Mouse (Mus musculus) liver, embryonic 16.5 days (tissue): ENCODE data around the gene Hpca. TPM values are rescaled to one million over a fixed set of nuclear protein-coding genes. Genes with fewer than 3 reads are reported as not detected.

ENCODE experiments used
- ATAC-seq: fragments of 200-750 bp; cut with Nextera tagmentation; 2 replicates; pipeline ENCODE4 v1.8.0; 2017; ENCODE audit warnings: low read depth, mild to moderate bottlenecking, moderate number of reproducible peaks, moderate library complexity
- H3K27ac ChIP-seq: fragments of 300-500 bp; sonication (generic); 2 replicates; pipeline ENCODE4 v1.5.1; 2014; ENCODE audit warnings: mild to moderate bottlenecking, low read length
- H3K27me3 ChIP-seq: fragments of 300-500 bp; sonication (generic); 2 replicates; pipeline ENCODE4 v1.6.1; 2014; ENCODE audit warnings: low read depth, low read length, mixed read lengths; ENCODE audit not compliant: control insufficient read depth, insufficient read depth
- H3K36me3 ChIP-seq: fragments of 300-500 bp; sonication (generic); 2 replicates; pipeline ENCODE4 v1.6.1; 2014; ENCODE audit warnings: mild to moderate bottlenecking; ENCODE audit not compliant: control insufficient read depth, insufficient read depth
- H3K4me1 ChIP-seq: fragments of 300-500 bp; sonication (generic); 2 replicates; pipeline ENCODE4 v1.6.1; 2014; ENCODE audit warnings: low read depth, low read length, mixed read lengths; ENCODE audit not compliant: control insufficient read depth
- H3K4me2 ChIP-seq: fragments of 300-500 bp; sonication (generic); 2 replicates; pipeline ENCODE4 v1.6.1; 2014; ENCODE audit warnings: low read depth, low read length, mixed read lengths
- H3K4me3 ChIP-seq: fragments of 300-500 bp; sonication (generic); 2 replicates; pipeline ENCODE4 v1.5.1; 2014; ENCODE audit warnings: low read depth, mild to moderate bottlenecking, low read length
- H3K9ac ChIP-seq: fragments of 300-500 bp; sonication (generic); 2 replicates; pipeline ENCODE4 v1.6.1; 2014; ENCODE audit warnings: low read depth, low read length
- H3K9me3 ChIP-seq: fragments of 300-500 bp; sonication (generic); replicated peaks from 2 replicates; pipeline ENCODE4 v1.6.1; 2016; ENCODE audit warnings: low read length; ENCODE audit not compliant: control insufficient read depth
- WGBS: fragments of 180-500 bp; shearing (Covaris S2); extraction: QIAGEN DNeasy Blood & Tissue Kit; methylation state at CpG from one replicate; pipeline ENCODE4 v1.1.7; 2014; ENCODE audit not compliant: insufficient replicate concordance; 5-methylcytosine and 5-hydroxymethylcytosine counted together
- polyA plus RNA-seq: library from polyadenylated mRNA; unstranded; fragments of >200 nt; fragmentation: Nextera tagmentation; extraction: Ambion mirVana; gene quantifications from 2 replicates; pipeline ENCODE4 v1.2.1, GENCODE M21; 2015

Gene Hpca
- polyA plus RNA-seq, 1 experiment from 2014 or later = 0.27 TPM

GRCm38 (mm10) chr4:129137392-129138321 lies 15.8 kb upstream of the Hpca start:
- no peak overlapping the region for H3K9ac ChIP-seq

GRCm38 (mm10) chr4:129136579-129137391 lies 14.9 kb upstream of the Hpca start, which contains the start of gene Fndc5:
TSS of gene Fndc5 (plus strand) at chr4:129136999.
- 4% methylated on average over 28 of the region's 80 CpGs for WGBS
- H3K4me2 ChIP-seq = peak within 1 kb of the TSS; percentile 72
- ATAC-seq = no peak
- no peaks in the 10 kb centered on the region for H3K9me3 ChIP-seq
- no peak within 1 kb of the TSS for H3K27ac ChIP-seq
- H3K4me3 ChIP-seq = peak within 1 kb of the TSS; percentile 58
- peaks cover 49% of the 10 kb centered on the region for H3K4me1 ChIP-seq
- H3K27me3 ChIP-seq = peaks cover 50% of the 10 kb centered on the region
- H3K9ac ChIP-seq = peak within 1 kb of the TSS; percentile 47
- H3K36me3 ChIP-seq = no peaks in the 10 kb centered on the region

More at GRCm38 (mm10) chr4:129137392-129138321, 15.8 kb upstream of the Hpca start:
- Histone ChIP-seq H3K36me3 (no peaks in the 10 kb centered on the region), H3K9me3 (no peaks in the 10 kb centered on the region), H3K27me3 (peaks cover 45% of the 10 kb centered on the region), H3K4me3 (peak overlapping the region; percentile 58), H3K27ac (no peak overlapping the region), H3K4me2 (peak overlapping the region; percentile 72), H3K4me1 (peaks cover 54% of the 10 kb centered on the region)
- WGBS = 35% methylated on average over 14 of the region's 14 CpGs
- no peak for ATAC-seq

- H3K4me3 ChIP-seq = peak overlapping the region; percentile 58
- no peaks in the 10 kb centered on the region for H3K36me3 ChIP-seq
- peaks cover 42% of the 10 kb centered on the region for H3K4me1 ChIP-seq
- no peaks in the 10 kb centered on the region for H3K9me3 ChIP-seq
- peak overlapping the region; percentile 72 for H3K4me2 ChIP-seq
- WGBS = 34% methylated on average over 9 of the region's 9 CpGs
- no peak for ATAC-seq
- peaks cover 55% of the 10 kb centered on the region for H3K27me3 ChIP-seq
- H3K27ac ChIP-seq = no peak overlapping the region
- H3K9ac ChIP-seq = no peak overlapping the region; the same call in 1 of the 2 replicates
These were observed 14.3 kb upstream of the Hpca start for GRCm38 (mm10) chr4:129136189-129136578.

- Histone ChIP-seq H3K36me3 (no peaks in the 10 kb centered on the region), H3K27me3 (peaks cover 60% of the 10 kb centered on the region), H3K9me3 (no peaks in the 10 kb centered on the region), H3K4me3 (no peak overlapping the region), H3K4me2 (no peak overlapping the region), H3K4me1 (peaks cover 41% of the 10 kb centered on the region), H3K9ac (no peak overlapping the region), H3K27ac (no peak overlapping the region)
- ATAC-seq = no peak
- 33% methylated on average over 2 of the region's 2 CpGs for WGBS
These were observed 13.8 kb upstream of the Hpca start for GRCm38 (mm10) chr4:129135637-129136036.

GRCm38 (mm10) chr4:129134799-129135585 lies 13.2 kb upstream of the Hpca start:
- Histone ChIP-seq H3K4me1 (peaks cover 39% of the 10 kb centered on the region), H3K4me2 (peak overlapping the region; percentile 22; the same call in 1 of the 2 replicates), H3K27ac (no peak overlapping the region), H3K27me3 (peaks cover 64% of the 10 kb centered on the region), H3K9me3 (no peaks in the 10 kb centered on the region), H3K4me3 (no peak overlapping the region), H3K36me3 (no peaks in the 10 kb centered on the region), H3K9ac (no peak overlapping the region)
- ATAC-seq = no peak
- whole genome bisulfite sequencing = 7% methylated on average over 15 of the region's 15 CpGs

GRCm38 (mm10) chr4:129130755-129131303 lies 9.0 kb upstream of the Hpca start:
- WGBS = 6% methylated on average over 17 of the region's 17 CpGs
- peak overlapping the region; percentile 53 for H3K4me2 ChIP-seq

GRCm38 (mm10) chr4:129130149-129130548 lies 8.3 kb upstream of the Hpca start:
- H3K9ac ChIP-seq = no peak overlapping the region
- H3K4me3 ChIP-seq = no peak overlapping the region
- H3K4me2 ChIP-seq = peak overlapping the region; percentile 53; the same call in 1 of the 2 replicates
- H3K4me1 ChIP-seq = peaks cover 10% of the 10 kb centered on the region
- no peaks in the 10 kb centered on the region for H3K9me3 ChIP-seq
- H3K27ac ChIP-seq = no peak overlapping the region
- no peak for ATAC-seq
- 3% methylated on average over 8 of the region's 8 CpGs for whole genome bisulfite sequencing
- no peaks in the 10 kb centered on the region for H3K36me3 ChIP-seq
- peaks cover 43% of the 10 kb centered on the region for H3K27me3 ChIP-seq

More at GRCm38 (mm10) chr4:129130755-129131303, 9.0 kb upstream of the Hpca start:
- H3K4me1 ChIP-seq = peaks cover 10% of the 10 kb centered on the region
- no peak overlapping the region for H3K27ac ChIP-seq
- no peaks in the 10 kb centered on the region for H3K9me3 ChIP-seq
- peak overlapping the region; percentile 26 for H3K4me3 ChIP-seq
- 0 out of 2 replicates have a peak overlapping the region, but pooled peaks have one; percentile 16 for H3K9ac ChIP-seq
- peaks cover 44% of the 10 kb centered on the region for H3K27me3 ChIP-seq
- ATAC-seq = no peak
- H3K36me3 ChIP-seq = no peaks in the 10 kb centered on the region

- H3K4me1 ChIP-seq = peaks cover 8% of the 10 kb centered on the region
- no peak for ATAC-seq
- no peaks in the 10 kb centered on the region for H3K9me3 ChIP-seq
- no peaks in the 10 kb centered on the region for H3K36me3 ChIP-seq
- no peak overlapping the region for H3K4me3 ChIP-seq
- H3K4me2 ChIP-seq = no peak overlapping the region
- WGBS = 50% methylated on average over 9 of the region's 9 CpGs
- peaks cover 44% of the 10 kb centered on the region for H3K27me3 ChIP-seq
- no peak overlapping the region for H3K27ac ChIP-seq
- no peak overlapping the region for H3K9ac ChIP-seq
These were observed 7.6 kb upstream of the Hpca start for GRCm38 (mm10) chr4:129129387-129129786.
